Mouse (Mus musculus) spleen, adult 2 months (tissue): ENCODE results near the gene Slc44a3. TPM values are rescaled to one million over a fixed set of nuclear protein-coding genes. Genes with fewer than 3 reads are reported as not detected.

Experiments used
- DNase-seq, 2 experiments: peaks; one replicate each; pipeline versions ENCODE4 v3.0.0 to v3.0.0-alpha.2; 2012 to 2021; ENCODE audit warnings: low spot score in 2 of 2, low read depth in 1 of 2
- H3K27ac ChIP-seq: fragments of 200-500 bp; 2 replicates; pipeline ENCODE4 v1.5.1; 2012; ENCODE audit warnings: low read length, inconsistent platforms; ENCODE audit not compliant: insufficient read depth
- H3K27me3 ChIP-seq: fragments of 200-500 bp; 2 replicates; pipeline ENCODE4 v1.6.1; 2012; ENCODE audit warnings: mild to moderate bottlenecking, moderate library complexity, low read length, inconsistent platforms; ENCODE audit not compliant: control insufficient read depth, insufficient read depth
- H3K36me3 ChIP-seq: fragments of 200-500 bp; 2 replicates; pipeline ENCODE4 v1.6.1; 2012; ENCODE audit warnings: mild to moderate bottlenecking, low read length, inconsistent platforms; ENCODE audit not compliant: control insufficient read depth, insufficient read depth
- H3K4me1 ChIP-seq: fragments of 200-500 bp; 2 replicates; pipeline ENCODE4 v1.6.1; 2011; ENCODE audit warnings: inconsistent platforms; ENCODE audit not compliant: control insufficient read depth, insufficient read depth, insufficient read length
- H3K4me3 ChIP-seq: fragments of 200-500 bp; 2 replicates; pipeline ENCODE4 v1.5.1; 2011; ENCODE audit warnings: mild to moderate bottlenecking, inconsistent platforms; ENCODE audit not compliant: insufficient read depth, insufficient read length; ENCODE audit errors: extremely low read depth
- CTCF ChIP-seq: fragments of 200-500 bp; IDR thresholded peaks from 2 replicates; pipeline ENCODE4 v1.5.1; 2011; ENCODE audit warnings: mild to moderate bottlenecking, inconsistent platforms; ENCODE audit not compliant: insufficient read depth, insufficient read length, insufficient replicate concordance; ENCODE audit errors: extremely low read depth
- POLR2A ChIP-seq: fragments of 200-500 bp; IDR thresholded peaks from 2 replicates; pipeline ENCODE4 v1.6.1; 2011; ENCODE audit warnings: low read depth, low read length, inconsistent platforms
- WGBS: fragments of 180-500 bp; shearing (Covaris S2); methylation state at CpG from one replicate; pipeline ENCODE4 v1.1.7; 2018; 5-methylcytosine and 5-hydroxymethylcytosine counted together
- polyA plus RNA-seq: library from polyadenylated mRNA; depleted of rRNA; stranded (reverse); fragments of >200 nt; gene quantifications from 2 replicates; pipeline ENCODE4 v1.2.3, GENCODE M21; 2012

The Slc44a3 gene
- polyA plus RNA-seq, 1 experiment = 0.29 TPM

GRCm38 (mm10) chr3:121469185-121469975 is 62.8 kb downstream of the Slc44a3 start:
- no peak for TF ChIP-seq CTCF
- no peak for TF ChIP-seq POLR2A
- no peaks in the 10 kb centered on the region for H3K36me3 ChIP-seq
- no peak overlapping the region for H3K4me3 ChIP-seq
- 31% methylated on average over 13 of the region's 13 CpGs for WGBS
- H3K27me3 ChIP-seq = no peaks in the 10 kb centered on the region
- H3K4me1 ChIP-seq = peaks cover 6% of the 10 kb centered on the region; the same call in 1 of the 2 replicates
- no peak overlapping the region for H3K27ac ChIP-seq
- DNase-seq = no peak

DNA sequence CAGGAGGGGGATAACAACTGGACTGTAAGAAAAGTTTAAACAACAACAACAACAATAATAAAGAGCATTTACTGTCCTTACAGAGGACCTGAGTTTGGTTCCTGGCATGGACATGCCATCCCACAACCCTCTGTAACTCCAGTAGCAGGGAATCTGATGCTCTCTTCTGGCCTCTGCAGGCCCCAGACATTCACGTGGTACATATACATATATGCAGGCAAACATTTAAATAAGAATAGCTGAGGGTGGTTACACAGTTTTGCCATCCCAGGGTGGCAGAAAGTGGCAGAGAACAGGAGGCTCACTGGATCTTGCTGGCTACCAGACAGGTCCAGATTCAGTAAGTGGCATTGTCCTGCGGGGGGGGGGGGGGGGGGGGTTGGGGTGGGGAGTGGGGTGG is 64.1 kb downstream of the Slc44a3 start:
- Histone ChIP-seq H3K27ac (no peak overlapping the region), H3K27me3 (no peaks in the 10 kb centered on the region), H3K4me1 (peaks cover 6% of the 10 kb centered on the region; the same call in 1 of the 2 replicates), H3K4me3 (no peak overlapping the region), H3K36me3 (no peaks in the 10 kb centered on the region)
- 76% methylated on average over 2 of the region's 2 CpGs for WGBS
- DNase-seq = no peak
- TF ChIP-seq POLR2A = no peak
- no peak for TF ChIP-seq CTCF

DNA sequence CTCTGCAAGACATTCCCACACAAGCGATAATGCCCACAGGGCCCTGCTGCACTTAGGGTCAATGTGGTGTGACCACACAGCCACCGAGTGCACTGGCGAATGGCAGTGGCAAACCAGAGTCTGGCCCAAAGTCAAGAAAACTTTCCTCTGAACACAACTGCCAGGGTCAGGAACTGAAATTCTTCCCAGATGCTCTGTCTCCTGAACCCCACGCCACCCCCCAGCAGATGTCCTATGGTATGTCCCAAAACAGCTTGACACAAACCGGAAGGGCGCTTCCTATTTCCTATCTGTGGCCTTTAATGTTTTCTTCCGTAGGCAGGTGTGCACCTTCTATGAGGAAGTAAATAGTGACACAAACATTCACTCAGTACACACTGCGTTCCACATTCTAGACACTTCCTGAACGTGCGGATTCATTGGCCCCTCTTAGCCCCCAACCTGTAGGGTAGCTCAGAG is 65.1 kb downstream of the Slc44a3 start:
- H3K27ac ChIP-seq = peak overlapping the region; percentile 21; the same call in 1 of the 2 replicates
- no peaks in the 10 kb centered on the region for H3K27me3 ChIP-seq
- TF ChIP-seq POLR2A (no peak), CTCF (no peak)
- peaks cover 6% of the 10 kb centered on the region; the same call in 1 of the 2 replicates for H3K4me1 ChIP-seq
- DNase-seq = peak; percentile 15 to 18
- WGBS = 17% methylated on average over 10 of the region's 10 CpGs
- H3K36me3 ChIP-seq = no peaks in the 10 kb centered on the region
- no peak overlapping the region for H3K4me3 ChIP-seq

- 88% methylated on average over 10 of the region's 10 CpGs for WGBS
- DNase-seq = no peak
- no peak for TF ChIP-seq CTCF
- no peak for TF ChIP-seq POLR2A
- H3K27ac ChIP-seq = no peak overlapping the region
- no peaks in the 10 kb centered on the region for H3K36me3 ChIP-seq
- no peaks in the 10 kb centered on the region for H3K27me3 ChIP-seq
- peaks cover 9% of the 10 kb centered on the region; the same call in 1 of the 2 replicates for H3K4me1 ChIP-seq
- no peak overlapping the region for H3K4me3 ChIP-seq
Observed at GRCm38 (mm10) chr3:121465795-121466194, 66.4 kb downstream of the Slc44a3 start.

DNA sequence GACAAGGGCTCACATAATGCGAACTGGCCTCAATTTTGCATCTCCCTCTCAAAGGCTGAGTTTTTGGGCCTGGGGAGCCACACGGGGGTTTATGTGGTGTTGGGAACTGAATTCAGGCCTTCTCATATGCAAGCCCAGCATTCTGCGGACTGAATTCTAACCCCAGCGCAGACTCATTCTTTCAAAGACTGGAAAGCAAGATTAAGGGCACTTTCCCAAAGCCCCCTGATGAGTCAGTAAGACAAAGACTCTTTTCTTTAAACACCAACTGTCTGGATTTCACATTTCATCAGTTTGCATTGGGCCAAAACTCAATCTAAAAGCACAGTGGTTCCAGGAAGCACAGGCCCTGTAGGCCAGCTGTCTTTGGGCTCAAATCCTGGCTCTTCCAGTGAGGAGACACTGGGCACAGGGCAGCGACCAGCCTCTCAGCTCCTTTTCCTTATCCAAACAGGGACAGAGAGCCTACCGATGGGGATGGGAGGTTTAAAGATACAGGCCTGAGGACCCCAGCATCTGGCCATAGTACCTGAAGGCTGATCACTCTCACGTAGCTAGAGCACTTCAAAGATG is 67.4 kb downstream of the Slc44a3 start:
- Histone ChIP-seq H3K4me1 (peaks cover 16% of the 10 kb centered on the region), H3K27me3 (no peaks in the 10 kb centered on the region), H3K4me3 (no peak overlapping the region), H3K36me3 (no peaks in the 10 kb centered on the region), H3K27ac (no peak overlapping the region)
- no peak for DNase-seq
- TF ChIP-seq POLR2A (no peak), CTCF (no peak)
- WGBS = 94% methylated on average over 7 of the region's 7 CpGs

DNA sequence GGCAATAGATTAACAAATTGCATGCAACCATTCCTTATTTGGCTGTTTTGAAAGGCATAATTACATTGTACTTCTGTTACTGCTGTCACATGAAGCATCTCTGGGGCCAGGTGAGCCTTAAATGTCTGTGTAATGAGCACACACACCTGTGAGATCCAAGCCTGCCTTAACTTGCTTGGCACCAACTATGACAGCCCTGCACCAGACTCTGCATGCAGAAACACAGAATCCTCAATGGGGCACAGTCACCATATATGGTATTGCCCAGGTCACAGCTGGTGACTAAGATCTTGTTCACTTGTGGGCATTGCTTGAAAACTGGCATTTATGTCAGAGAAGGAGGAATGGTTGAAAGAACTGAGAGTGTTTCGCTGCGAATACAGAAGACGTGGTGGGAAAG is 69.4 kb downstream of the Slc44a3 start:
- no peak for TF ChIP-seq CTCF
- no peak for TF ChIP-seq POLR2A
- Histone ChIP-seq H3K4me3 (no peak overlapping the region), H3K27me3 (no peaks in the 10 kb centered on the region), H3K27ac (no peak overlapping the region), H3K36me3 (no peaks in the 10 kb centered on the region), H3K4me1 (peaks cover 17% of the 10 kb centered on the region)
- 89% methylated on average over 3 of the region's 3 CpGs for whole genome bisulfite sequencing
- DNase-seq = no peak
